Mouse (Mus musculus) limb, embryonic 11.5 days (tissue): ENCODE data around the gene Tcl1. TPM values are rescaled to one million over a fixed set of nuclear protein-coding genes. Genes with fewer than 3 reads are reported as not detected.
"Not testable (repeated sequence)": the region's sequence is repeated elsewhere in the genome, so short reads cannot be mapped to it uniquely, and the experiment has no call there.

Experiments used
- ATAC-seq: fragments of 200-750 bp; cut with Nextera tagmentation; 2 replicates; pipeline ENCODE4 v1.8.0; 2017; ENCODE audit warnings: low read depth; ENCODE audit not compliant: insufficient number of reproducible peaks, low FRiP score, low TSS enrichment
- DNase-seq: peaks from one replicate; pipeline ENCODE4 v3.0.0-alpha.2; 2015; ENCODE audit warnings: low spot score
- H3K27ac ChIP-seq: fragments of 300-500 bp; sonication (generic); replicated peaks from 2 replicates; pipeline ENCODE4 v1.5.1; 2014; ENCODE audit warnings: low read depth, mild to moderate bottlenecking, low read length
- H3K27me3 ChIP-seq: fragments of 300-500 bp; sonication (generic); 2 replicates; pipeline ENCODE4 v1.6.1; 2014; ENCODE audit warnings: mild to moderate bottlenecking, low read length, mixed read lengths; ENCODE audit not compliant: control insufficient read depth, insufficient read depth
- H3K36me3 ChIP-seq: fragments of 300-500 bp; sonication (generic); 2 replicates; pipeline ENCODE4 v1.6.1; 2014; ENCODE audit warnings: mild to moderate bottlenecking, low read length, moderate library complexity, mixed read lengths; ENCODE audit not compliant: control insufficient read depth, insufficient read depth
- H3K4me1 ChIP-seq: fragments of 300-500 bp; sonication (generic); 2 replicates; pipeline ENCODE4 v1.6.1; 2014; ENCODE audit warnings: low read length, mixed read lengths; ENCODE audit not compliant: control insufficient read depth, insufficient read depth
- H3K4me2 ChIP-seq: fragments of 300-500 bp; sonication (generic); 2 replicates; pipeline ENCODE4 v1.6.1; 2014; ENCODE audit warnings: low read depth, mild to moderate bottlenecking, moderate library complexity; ENCODE audit not compliant: severe bottlenecking
- H3K4me3 ChIP-seq: fragments of 300-500 bp; sonication (generic); 2 replicates; pipeline ENCODE4 v1.5.1; 2014; ENCODE audit warnings: low read depth, low read length
- H3K9ac ChIP-seq: fragments of 300-500 bp; sonication (generic); 2 replicates; pipeline ENCODE4 v1.6.1; 2014; ENCODE audit warnings: mild to moderate bottlenecking, low read length
- H3K9me3 ChIP-seq: fragments of 300-500 bp; sonication (generic); 2 replicates; pipeline ENCODE4 v1.6.1; 2016; ENCODE audit warnings: low read length; ENCODE audit not compliant: control insufficient read depth
- WGBS: fragments of 180-500 bp; shearing (Covaris S2); extraction: QIAGEN DNeasy Blood & Tissue Kit; methylation state at CpG from one replicate; pipeline ENCODE4 v1.1.7; 2014; 5-methylcytosine and 5-hydroxymethylcytosine counted together
- polyA plus RNA-seq: library from polyadenylated mRNA; unstranded; fragments of >200 nt; fragmentation: Nextera tagmentation; extraction: Ambion mirVana; gene quantifications from 2 replicates; pipeline ENCODE4 v1.2.1, GENCODE M21; 2014

Tcl1 gene
- polyA plus RNA-seq, 1 experiment from 2014 or later: not detected

DNA sequence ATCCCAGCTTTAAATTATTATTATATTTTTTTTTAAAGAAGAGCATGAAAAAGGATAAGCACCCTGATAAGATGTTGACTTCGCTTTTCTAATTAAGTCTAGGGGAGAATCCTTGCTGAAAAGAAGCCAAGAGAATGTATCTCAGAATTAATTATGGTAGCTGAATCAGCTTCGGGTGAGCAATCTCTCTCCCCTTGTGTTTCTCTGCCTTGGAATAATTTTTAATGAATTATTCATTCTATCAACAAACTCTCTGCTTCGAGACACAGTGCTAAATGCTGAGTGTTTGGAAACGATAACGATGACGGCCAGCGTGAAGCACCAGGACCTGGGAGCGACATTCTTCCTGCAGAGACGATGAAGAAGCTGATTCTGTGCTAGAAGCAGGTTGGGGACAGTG lies 16.5 kb upstream of the Tcl1 start:
- Histone ChIP-seq H3K4me3 (no peak overlapping the region), H3K4me1 (no peaks in the 10 kb centered on the region), H3K4me2 (no peak overlapping the region), H3K36me3 (no peaks in the 10 kb centered on the region), H3K27ac (no peak overlapping the region), H3K9ac (no peak overlapping the region), H3K9me3 (no peaks in the 10 kb centered on the region), H3K27me3 (no peaks in the 10 kb centered on the region)
- ATAC-seq: no peak
- DNase-seq: no peak
- 89% methylated on average over 9 of the region's 9 CpGs for WGBS

DNA sequence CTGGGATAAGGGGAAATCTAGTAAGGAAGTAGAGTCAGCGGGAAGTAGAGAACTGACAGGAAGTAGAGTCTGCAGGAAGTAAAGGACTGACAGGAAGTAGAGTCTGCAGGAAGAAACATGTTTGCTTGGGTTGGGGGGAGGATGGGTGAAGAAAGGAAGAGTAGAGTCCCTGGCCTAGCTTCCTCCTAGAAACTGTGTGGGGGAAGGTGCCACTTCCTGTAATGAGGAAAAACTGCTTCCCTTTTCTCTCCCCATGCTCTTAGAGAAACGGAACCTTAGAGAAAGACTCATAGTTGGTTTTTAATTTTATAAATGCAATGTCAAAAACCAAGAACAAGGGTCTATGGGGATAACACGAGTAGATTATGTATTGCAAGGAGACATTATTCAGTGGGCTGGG lies 12.5 kb upstream of the Tcl1 start:
- Histone ChIP-seq H3K4me3 (no peak overlapping the region), H3K27ac (no peak overlapping the region), H3K9ac (no peak overlapping the region), H3K27me3 (no peaks in the 10 kb centered on the region), H3K36me3 (no peaks in the 10 kb centered on the region), H3K4me1 (no peaks in the 10 kb centered on the region), H3K9me3 (no peaks in the 10 kb centered on the region), H3K4me2 (no peak overlapping the region)
- 78% methylated on average over 3 of the region's 3 CpGs for WGBS
- DNase-seq (no peak), ATAC-seq (no peak)

DNA sequence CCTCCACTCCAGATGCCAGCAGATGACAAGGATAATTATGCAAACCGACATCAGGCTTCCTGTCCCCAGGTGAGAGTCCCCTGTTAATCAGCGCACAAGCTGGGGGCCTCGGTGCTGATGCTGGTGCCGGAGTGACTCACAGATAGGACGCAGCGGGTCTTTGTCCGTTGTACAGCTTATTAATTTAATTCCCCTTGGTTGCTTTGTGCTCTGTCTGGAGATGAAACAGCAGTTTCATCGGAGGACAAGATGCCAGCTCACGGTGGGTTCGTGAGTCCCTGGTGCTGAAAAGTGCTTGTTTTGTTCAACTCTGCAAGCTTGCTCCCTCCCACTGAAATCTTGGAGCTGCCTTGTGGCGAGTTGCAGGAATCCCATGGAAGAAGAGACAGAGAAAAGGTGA lies 11.8 kb upstream of the Tcl1 start:
- Histone ChIP-seq H3K27ac (no peak overlapping the region), H3K4me3 (no peak overlapping the region), H3K4me2 (no peak overlapping the region), H3K27me3 (no peaks in the 10 kb centered on the region), H3K9me3 (no peaks in the 10 kb centered on the region), H3K36me3 (no peaks in the 10 kb centered on the region), H3K9ac (no peak overlapping the region), H3K4me1 (no peaks in the 10 kb centered on the region)
- ATAC-seq (no peak), DNase-seq (no peak)
- WGBS: 70% methylated on average over 11 of the region's 11 CpGs

DNA sequence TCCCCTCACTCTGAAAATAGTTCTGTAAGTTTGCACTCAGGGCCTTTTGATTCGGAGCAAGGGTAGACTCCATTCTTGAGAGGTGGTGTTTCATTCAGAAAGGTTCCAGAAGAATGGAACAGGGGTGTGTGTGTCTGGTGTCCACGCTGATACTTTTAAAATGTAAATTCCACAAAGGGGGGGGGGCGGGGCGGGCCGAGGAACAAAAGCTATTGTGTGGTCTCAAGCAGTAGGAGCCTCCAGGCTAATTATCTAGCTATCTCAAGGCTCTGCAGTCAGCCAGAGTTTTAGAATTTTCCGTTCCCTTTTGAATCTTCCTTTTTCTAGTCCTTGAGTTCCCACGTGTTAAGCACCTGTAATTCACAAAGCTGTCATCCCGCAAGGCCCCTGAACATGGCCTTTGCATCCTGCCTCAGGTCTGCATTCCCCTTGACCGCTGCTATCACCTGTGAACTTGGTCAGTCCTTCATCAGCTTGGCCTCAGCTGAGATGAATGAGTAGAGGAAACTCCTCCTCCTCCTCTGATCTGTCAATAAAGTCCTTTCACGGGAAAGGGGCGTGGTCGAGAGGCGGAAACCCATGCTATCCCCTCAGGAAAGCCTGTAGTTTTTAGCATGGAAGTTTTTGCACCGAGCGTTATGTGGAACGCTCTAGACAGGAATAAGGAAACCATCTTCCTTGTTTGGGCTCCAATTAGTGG lies 2.2 kb upstream of the Tcl1 start:
- no peak for ATAC-seq
- no peaks in the 10 kb centered on the region for H3K4me1 ChIP-seq
- no peaks in the 10 kb centered on the region for H3K9me3 ChIP-seq
- whole genome bisulfite sequencing: 64% methylated on average over 16 of the region's 16 CpGs
- H3K36me3 ChIP-seq: no peaks in the 10 kb centered on the region
- H3K27me3 ChIP-seq: no peaks in the 10 kb centered on the region
- no peak overlapping the region for H3K4me3 ChIP-seq
- no peak overlapping the region for H3K27ac ChIP-seq
- H3K4me2 ChIP-seq: no peak overlapping the region
- no peak overlapping the region for H3K9ac ChIP-seq
- no peak for DNase-seq

DNA sequence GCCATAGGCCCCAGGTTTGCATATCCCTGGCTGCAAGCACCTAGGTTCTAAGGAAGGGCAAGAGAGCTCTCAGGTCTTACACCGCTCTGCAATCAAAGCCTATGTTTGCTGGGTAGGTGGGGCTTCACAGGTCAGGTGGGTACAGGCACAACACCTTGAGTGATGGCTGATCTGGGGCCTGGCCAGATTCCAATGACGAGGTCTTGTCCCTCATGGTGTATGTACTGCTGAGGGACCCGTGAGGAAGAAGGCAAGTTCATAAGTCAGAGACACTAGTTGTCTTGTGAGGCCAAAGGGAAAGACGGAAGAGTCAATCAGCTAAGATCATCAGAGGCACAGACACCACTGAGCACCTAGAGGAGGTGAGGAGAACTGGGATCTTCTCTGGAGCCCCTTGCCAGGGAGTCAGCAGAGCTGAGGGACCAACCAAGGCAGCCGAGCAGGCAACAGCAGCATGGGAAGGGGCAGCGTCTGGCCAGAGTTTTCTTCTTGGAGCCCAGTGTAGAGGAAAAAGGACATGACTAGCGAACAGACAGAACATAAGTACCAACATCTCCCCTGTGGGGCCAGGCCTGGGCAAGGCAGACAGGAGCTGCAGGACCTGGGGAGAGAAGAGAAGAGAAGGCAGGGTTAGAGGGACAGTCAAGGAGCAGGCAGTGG lies 5.4 kb downstream of the Tcl1 start:
- Histone ChIP-seq H3K4me3 (no peak overlapping the region), H3K27ac (no peak overlapping the region), H3K9ac (no peak overlapping the region), H3K4me1 (no peaks in the 10 kb centered on the region), H3K36me3 (no peaks in the 10 kb centered on the region), H3K27me3 (no peaks in the 10 kb centered on the region), H3K4me2 (no peak overlapping the region), H3K9me3 (no peaks in the 10 kb centered on the region)
- ATAC-seq: no peak
- DNase-seq: no peak
- WGBS: 90% methylated on average over 7 of the region's 7 CpGs

DNA sequence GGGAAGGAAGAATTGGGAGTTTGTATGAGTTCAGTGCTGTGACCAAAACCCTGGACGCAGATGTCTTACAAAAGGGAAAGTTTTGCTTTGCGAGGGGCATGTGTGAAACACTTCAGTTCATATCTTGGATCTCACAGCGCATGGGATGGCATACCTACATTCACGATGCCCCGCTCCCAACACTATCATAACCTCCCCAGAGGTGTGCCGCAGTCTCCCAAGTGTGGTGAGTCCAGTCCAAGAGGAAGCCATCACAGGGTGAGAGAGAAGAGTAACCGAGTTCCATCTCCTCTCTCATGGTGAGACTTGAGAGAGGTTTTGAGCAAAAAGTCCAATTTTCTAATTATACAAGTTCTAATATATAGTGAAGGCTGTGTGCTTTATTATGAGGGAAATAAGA lies 13.4 kb downstream of the Tcl1 start:
- no peak overlapping the region for H3K9ac ChIP-seq
- no peak overlapping the region for H3K27ac ChIP-seq
- H3K9me3 ChIP-seq: no peaks in the 10 kb centered on the region
- H3K4me1 ChIP-seq: no peaks in the 10 kb centered on the region
- no peaks in the 10 kb centered on the region for H3K36me3 ChIP-seq
- H3K4me3 ChIP-seq: no peak overlapping the region
- WGBS: 92% methylated on average over 7 of the region's 7 CpGs
- H3K4me2 ChIP-seq: no peak overlapping the region
- no peak for ATAC-seq
- DNase-seq: no peak
- H3K27me3 ChIP-seq: no peaks in the 10 kb centered on the region

DNA sequence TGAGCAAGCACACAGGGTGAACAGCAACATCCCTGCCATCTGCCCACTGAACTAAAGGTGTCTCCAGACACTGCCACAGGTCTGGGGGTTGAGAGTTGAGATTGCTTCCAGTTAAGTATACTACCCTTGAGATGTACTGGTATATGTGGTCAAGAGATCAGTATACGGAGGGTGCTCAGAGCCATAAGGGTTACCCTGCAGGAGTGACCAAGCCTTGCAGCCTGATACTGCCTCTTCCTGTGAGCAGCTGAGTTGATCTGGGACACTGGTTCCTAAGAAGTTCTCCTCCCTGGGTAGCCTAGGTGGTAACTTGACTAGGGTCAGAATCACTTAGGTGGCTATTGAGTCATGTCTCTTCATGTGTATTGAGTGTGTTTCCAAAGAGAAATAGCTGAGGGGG lies 14.2 kb downstream of the Tcl1 start:
- Histone ChIP-seq H3K9me3 (no peaks in the 10 kb centered on the region), H3K4me2 (no peak overlapping the region), H3K4me1 (no peaks in the 10 kb centered on the region), H3K9ac (no peak overlapping the region), H3K36me3 (no peaks in the 10 kb centered on the region), H3K27me3 (no peaks in the 10 kb centered on the region), H3K4me3 (no peak overlapping the region), H3K27ac (no peak overlapping the region)
- 78% methylated on average over 1 of the region's 1 CpGs for WGBS
- no peak for ATAC-seq
- no peak for DNase-seq

DNA sequence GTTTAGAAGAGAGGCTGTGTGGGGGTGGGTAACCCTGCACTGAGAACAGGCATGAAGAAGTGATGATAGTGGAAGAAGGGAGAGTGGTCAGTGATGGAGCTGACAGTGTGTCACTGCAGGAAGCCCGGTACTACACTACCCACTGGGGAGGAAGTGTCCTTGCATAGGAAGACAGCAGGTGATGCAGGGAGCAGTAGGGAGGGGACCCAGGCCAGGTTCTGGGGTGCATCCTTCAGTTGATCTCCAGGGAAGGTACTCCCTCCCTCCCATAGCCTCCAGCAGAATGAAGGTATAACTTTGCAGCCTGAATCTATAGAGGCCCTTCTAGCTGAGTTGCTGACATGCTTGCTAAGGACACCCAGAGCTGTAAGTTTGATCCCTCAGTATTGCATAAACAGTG lies 15.5 kb downstream of the Tcl1 start:
- Histone ChIP-seq H3K4me1 (no peaks in the 10 kb centered on the region), H3K9me3 (no peaks in the 10 kb centered on the region), H3K9ac (no peak overlapping the region), H3K27me3 (no peaks in the 10 kb centered on the region), H3K36me3 (no peaks in the 10 kb centered on the region), H3K27ac (no peak overlapping the region), H3K4me3 (no peak overlapping the region), H3K4me2 (no peak overlapping the region)
- 90% methylated on average over 1 of the region's 1 CpGs for WGBS
- ATAC-seq (no peak), DNase-seq (no peak)

DNA sequence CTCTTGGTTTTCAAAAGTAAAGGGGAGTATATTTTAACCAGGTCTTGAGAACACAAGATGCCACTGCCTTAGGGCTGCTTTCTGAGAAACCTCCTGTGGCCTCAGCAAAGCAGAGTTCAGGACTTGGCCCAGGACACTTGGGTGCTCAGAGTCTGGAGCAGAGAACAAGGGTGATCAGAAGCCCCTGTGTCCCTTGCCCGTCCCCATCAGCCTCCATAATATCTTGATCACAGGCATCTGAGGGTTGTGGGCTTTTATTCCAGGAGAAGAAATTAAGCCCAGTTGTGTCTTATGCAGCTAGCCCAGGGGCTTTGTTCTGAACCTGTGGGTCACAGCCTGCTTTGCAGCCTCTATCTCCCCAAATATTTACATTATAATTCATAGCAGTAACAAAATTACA lies 20.9 kb downstream of the Tcl1 start, which contains the start of gene Tcl1b4:
TSS of gene Tcl1b4 (plus strand) at position 301 of the 400 bp plus-strand sequence.
- 79% methylated on average over 1 of the region's 1 CpGs for WGBS
- H3K9ac ChIP-seq, H3K4me3 ChIP-seq, DNase-seq, H3K4me2 ChIP-seq, H3K36me3 ChIP-seq, ATAC-seq, H3K27ac ChIP-seq, H3K4me1 ChIP-seq, H3K27me3 ChIP-seq, H3K9me3 ChIP-seq: not testable (repeated sequence)
